Mouse (Mus musculus) ES-E14 (cell line): ENCODE data around the gene Glipr1l1. TPM values are rescaled to one million over a fixed set of nuclear protein-coding genes. Genes with fewer than 3 reads are reported as not detected.
"Not testable (repeated sequence)": the region's sequence is repeated elsewhere in the genome, so short reads cannot be mapped to it uniquely, and the experiment has no call there.

Source experiments
- DNase-seq: peaks from one replicate; pipeline ENCODE4 v3.0.0-alpha.2; 2013; ENCODE audit warnings: low read depth, low spot score
- H3K27ac ChIP-seq: 2 replicates; pipeline ENCODE4 v1.5.1; 2012; ENCODE audit warnings: low read depth, mild to moderate bottlenecking, low read length, moderate library complexity, mixed read lengths; ENCODE audit not compliant: poor library complexity, insufficient read depth, severe bottlenecking
- H3K36me3 ChIP-seq: 2 replicates; pipeline ENCODE4 v1.6.1; 2012; ENCODE audit warnings: mild to moderate bottlenecking, low read length, moderate library complexity, mixed read lengths; ENCODE audit not compliant: control insufficient read depth, poor library complexity, insufficient read depth, severe bottlenecking
- H3K4me1 ChIP-seq, 2 experiments: fragments of 150-350 bp in 1 of 2; sonication (generic) in 1 of 2; 2 replicates each; pipeline ENCODE4 v1.6.1; 2012; ENCODE audit warnings: low read length in 2 of 2, mild to moderate bottlenecking in 1 of 2, mixed read lengths in 1 of 2; ENCODE audit not compliant: control insufficient read depth in 2 of 2, insufficient read depth in 2 of 2, poor library complexity in 1 of 2
- H3K4me3 ChIP-seq, 2 experiments: fragments of 150-350 bp in 1 of 2; sonication (generic) in 1 of 2; 2 replicates each; pipeline ENCODE4 v1.5.1; 2012; ENCODE audit warnings: low read length in 2 of 2, low read depth in 1 of 2, mild to moderate bottlenecking in 1 of 2, mixed read lengths in 1 of 2; ENCODE audit not compliant: insufficient read depth in 1 of 2, poor library complexity in 1 of 2, severe bottlenecking in 1 of 2
- H3K9ac ChIP-seq: 2 replicates; pipeline ENCODE4 v1.6.1; 2012; ENCODE audit warnings: low read depth, mild to moderate bottlenecking, low read length, mixed read lengths; ENCODE audit not compliant: poor library complexity, insufficient read depth, severe bottlenecking
- H3K9me3 ChIP-seq: fragments of 150-350 bp; sonication (generic); 2 replicates; pipeline ENCODE4 v1.6.1; 2012; ENCODE audit warnings: low read depth, mild to moderate bottlenecking, low read length; ENCODE audit not compliant: control insufficient read depth, insufficient read depth
- CHD2 ChIP-seq: IDR thresholded peaks from 2 replicates; pipeline ENCODE4 v1.6.1; 2014; ENCODE audit warnings: mild to moderate bottlenecking, low read depth, low read length, inconsistent platforms
- HCFC1 ChIP-seq: IDR thresholded peaks from 2 replicates; pipeline ENCODE4 v1.6.1; 2012; ENCODE audit warnings: low read length, inconsistent platforms, borderline replicate concordance; ENCODE audit not compliant: insufficient read depth
- MAFK ChIP-seq: IDR thresholded peaks from 2 replicates; pipeline ENCODE4 v1.6.1; 2014; ENCODE audit warnings: mild to moderate bottlenecking, low read depth, low read length, inconsistent platforms; ENCODE audit not compliant: insufficient read depth
- ZC3H11A ChIP-seq: IDR thresholded peaks from 2 replicates; pipeline ENCODE4 v1.6.1; 2012; ENCODE audit warnings: low read depth, mild to moderate bottlenecking, inconsistent platforms, low read length, borderline replicate concordance
- ZNF384 ChIP-seq: IDR thresholded peaks from 2 replicates; pipeline ENCODE4 v1.6.1; 2012; ENCODE audit warnings: low read depth, low read length, inconsistent platforms
- in situ Hi-C, 2 experiments: fragments of 600-800 bp; cut with MboI; formaldehyde crosslinking; loops; one replicate each; pipeline ENCODE4 v1.15.1; 2025; ENCODE audit warnings: low sequenced_read_pairs in 2 of 2, inconsistent platforms in 1 of 2; ENCODE audit not compliant: unreplicated experiment in 2 of 2
- total RNA-seq: library from RNA; depleted of rRNA; stranded (reverse); fragments of 300-350 nt; gene quantifications from 2 replicates; pipeline ENCODE4 v1.2.3, GENCODE M21; 2012; rRNA removed

Gene Glipr1l1
- total RNA-seq, 1 experiment: not detected

DNA sequence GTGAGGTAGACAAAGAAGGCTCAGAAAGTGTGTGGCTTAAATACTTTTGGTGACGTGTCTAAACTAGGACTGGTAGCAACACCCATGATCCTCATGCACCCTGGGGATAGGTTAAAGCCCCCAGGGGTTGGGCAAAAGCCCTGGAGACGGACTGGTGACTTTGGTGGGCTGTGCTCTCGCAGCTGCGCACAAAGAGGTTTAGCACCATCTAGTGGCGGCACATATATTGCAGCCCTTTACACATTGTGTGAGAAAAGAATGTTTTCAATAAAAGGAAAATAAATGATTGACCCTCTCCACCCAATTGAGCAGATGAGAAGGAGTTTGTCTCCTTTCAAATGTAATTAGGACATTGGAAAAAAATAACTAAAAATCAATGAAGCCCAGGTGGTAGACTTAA lies 45.8 kb downstream of the Glipr1l1 start:
- DNase-seq: peak; percentile 38
- in situ Hi-C loops, H3K27ac ChIP-seq, H3K4me1 ChIP-seq, H3K4me3 ChIP-seq, H3K36me3 ChIP-seq, H3K9ac ChIP-seq, H3K9me3 ChIP-seq: not testable (repeated sequence)
- TF ChIP-seq ZC3H11A: peak; percentile 29; the same call in 1 of the 2 replicates

DNA sequence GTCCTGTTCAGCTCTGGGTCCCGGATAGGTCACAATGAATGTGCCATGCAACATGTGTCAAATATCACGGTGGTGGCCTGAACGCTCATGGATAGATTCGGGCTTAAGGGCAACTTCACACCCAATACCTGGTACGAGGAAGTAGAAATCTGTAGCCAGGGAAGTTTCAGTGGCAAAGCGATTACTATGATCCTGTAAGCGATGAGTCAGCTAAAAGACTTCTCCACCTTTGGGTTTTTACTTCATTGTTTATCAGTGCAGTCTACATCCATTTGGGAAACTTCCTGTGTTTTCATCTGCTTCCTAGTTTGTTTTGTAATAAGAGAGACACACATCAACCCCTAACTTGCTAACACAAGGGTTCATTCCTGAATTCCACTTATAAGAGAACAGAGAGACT lies 50.4 kb downstream of the Glipr1l1 start:
- in situ Hi-C loops: no loop called here
- no peaks in the 10 kb centered on the region for H3K4me1 ChIP-seq
- no peak for DNase-seq
- TF ChIP-seq ZC3H11A (no peak), MAFK (peak; percentile 66; the same call in 1 of the 2 replicates), CHD2 (no peak), HCFC1 (no peak), ZNF384 (no peak)
- H3K36me3 ChIP-seq: no peaks in the 10 kb centered on the region
- no peak overlapping the region for H3K9ac ChIP-seq
- H3K4me3 ChIP-seq: no peak overlapping the region
- H3K9me3 ChIP-seq: no peaks in the 10 kb centered on the region
- H3K27ac ChIP-seq: no peak overlapping the region

DNA sequence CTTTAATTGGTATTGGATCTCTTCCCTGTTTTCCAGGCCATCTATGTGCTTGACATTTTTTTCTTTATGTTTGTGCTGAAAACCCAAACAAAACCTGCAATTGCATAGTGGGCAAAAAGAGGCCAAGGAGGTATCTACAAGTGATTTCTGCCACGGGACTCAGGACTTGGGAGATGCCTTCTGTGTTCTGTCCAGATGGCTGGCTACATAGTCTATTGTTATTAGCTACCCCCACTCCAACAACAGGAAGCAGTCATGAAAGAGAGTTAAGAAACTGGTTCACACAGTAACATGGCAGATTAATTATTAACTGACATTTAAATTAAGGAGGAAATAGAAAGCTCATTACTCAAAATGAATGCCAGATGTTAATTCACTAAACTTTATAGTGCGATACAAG lies 65.1 kb downstream of the Glipr1l1 start:
- H3K9me3 ChIP-seq, DNase-seq, H3K4me3 ChIP-seq, H3K4me1 ChIP-seq, H3K36me3 ChIP-seq, H3K9ac ChIP-seq, in situ Hi-C loops, H3K27ac ChIP-seq: not testable (repeated sequence)

DNA sequence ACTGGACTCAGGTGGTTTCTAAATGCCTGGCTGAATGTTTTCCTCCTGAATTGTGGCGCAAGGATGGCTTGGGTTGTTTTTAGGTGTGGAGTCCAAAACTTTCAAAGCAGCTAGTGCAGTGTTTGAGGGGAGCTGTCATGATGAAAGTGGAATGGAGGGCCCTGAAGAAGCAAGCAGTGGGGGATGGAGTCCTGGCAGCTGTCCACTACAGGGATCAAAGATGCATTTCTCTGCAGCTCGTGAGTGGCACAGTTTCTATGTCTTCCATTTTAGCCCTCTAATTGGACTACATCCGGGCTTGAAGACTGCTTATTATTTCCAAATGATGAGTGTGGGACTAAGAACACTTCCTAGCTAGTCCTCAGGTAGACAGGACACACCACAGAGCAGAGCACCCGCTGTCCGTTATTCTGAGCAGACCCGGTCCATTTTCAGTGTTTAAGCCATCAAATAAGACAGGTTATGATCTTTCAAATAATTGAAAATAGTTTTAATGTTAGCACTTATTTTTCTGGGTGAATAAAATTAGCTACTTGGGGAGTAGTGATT lies 67.8 kb downstream of the Glipr1l1 start:
- H3K27ac ChIP-seq, DNase-seq, H3K4me3 ChIP-seq, H3K9me3 ChIP-seq, in situ Hi-C loops, H3K4me1 ChIP-seq, H3K36me3 ChIP-seq, H3K9ac ChIP-seq: not testable (repeated sequence)

Other genes with a start within 250 kb of the Glipr1l1 start
- 75.5 and 81.2 TPM in 2 replicates for gene Krr1, start 87.5 kb upstream of the Glipr1l1 start, total RNA-seq
- gene Glipr1, start 57.6 kb upstream of the Glipr1l1 start, total RNA-seq: 3.3 and 23.9 TPM in 2 replicates
- not detected in 2 replicates for gene Glipr1l2, start 23.2 kb downstream of the Glipr1l1 start, total RNA-seq
- not detected in 2 replicates for gene Glipr1l3, start 100.1 kb downstream of the Glipr1l1 start, total RNA-seq
- gene Caps2, start 103.4 kb downstream of the Glipr1l1 start, total RNA-seq: 1.0 and 2.4 TPM in 2 replicates
- gene Kcnc2, start 210.9 kb downstream of the Glipr1l1 start, total RNA-seq: 0.21 and 0.58 TPM in 2 replicates